Mouse (Mus musculus) layer of hippocampus, adult 6 months (tissue): Measurements from ENCODE around the gene Tnfaip8l2. TPM values are rescaled to one million over a fixed set of nuclear protein-coding genes. Genes with fewer than 3 reads are reported as not detected.

ENCODE experiments used
- long read RNA-seq, 2 experiments: library from polyadenylated mRNA; unstranded; transcript quantifications; one replicate each; pipeline ENCODE4 v2.0.0; 2019 to 2020
- microRNA-seq: library from miRNA; unstranded; fragments of <30 nt; microRNA quantifications from one replicate; pipeline ENCODE4 v1.2.0, GENCODE M21; 2020
- polyA plus RNA-seq: library from polyadenylated mRNA; unstranded; fragments of <200 nt; fragmentation: Nextera tagmentation; gene quantifications from 2 replicates; pipeline ENCODE4 v1.2.3, GENCODE M21; 2021

Tnfaip8l2 gene
- 2.6 and 3.7 TPM in 2 replicates for polyA plus RNA-seq
- long read RNA-seq, experiment 1, partial matches to known transcripts, result 0 of 2 reads
- long read RNA-seq, experiment 1, other reads (novel, unspliced or antisense), result 0 of 2 reads
- long read RNA-seq, experiment 2, partial matches to known transcripts, result 0 of 3 reads
- long read RNA-seq, experiment 2, other reads (novel, unspliced or antisense), result 1 of 3 reads

GRCm38 (mm10) chr3:95141952-95142616, at the start of gene Tnfaip8l2:
Tnfaip8l2 (minus strand) TSS chr3:95142360.

GRCm38 (mm10) chr3:95159987-95160963, 18.1 kb upstream of the Tnfaip8l2 start, which contains the start of gene Sema6c:
Sema6c (plus strand) TSS chr3:95160457.

GRCm38 (mm10) chr3:95133680-95134101, 8.5 kb downstream of the Tnfaip8l2 start, which contains the start of the genes Scnm1 and Lysmd1:
Scnm1 (minus strand) TSS chr3:95134011.
Lysmd1 (plus strand) TSS chr3:95134088.

GRCm38 (mm10) chr3:95124246-95124645, 17.9 kb downstream of the Tnfaip8l2 start, which contains the start of gene Tmod4:
Tmod4 (plus strand) TSS chr3:95124476.

GRCm38 (mm10) chr3:95110911-95111726, 31.0 kb downstream of the Tnfaip8l2 start, which contains the start of gene Vps72:
Vps72 (plus strand) TSS chr3:95111022.

GRCm38 (mm10) chr3:95106338-95107117, 35.6 kb downstream of the Tnfaip8l2 start, which contains the start of gene Pip5k1a:
Pip5k1a (minus strand) TSS chr3:95106930.

Small RNA genes within 50 kb of the gene (microRNA-seq; reads per million reads assigned to microRNA genes)
- not detected for gene Mir8099-1

Other genes with a start within 250 kb of the Tnfaip8l2 start
- 36.6 and 38.5 TPM in 2 replicates for gene Selenbp1, start 209.3 kb downstream of the Tnfaip8l2 start, polyA plus RNA-seq
- 2.5 and 2.6 TPM in 2 replicates for gene Rfx5, start 188.3 kb downstream of the Tnfaip8l2 start, polyA plus RNA-seq
- gene Pi4kb, start 167.6 kb downstream of the Tnfaip8l2 start, polyA plus RNA-seq, result 9.2 and 10.6 TPM in 2 replicates
- gene Zfp687, start 126.9 kb downstream of the Tnfaip8l2 start, polyA plus RNA-seq, result 4.8 and 5.7 TPM in 2 replicates
- gene Psmd4, start 99.7 kb downstream of the Tnfaip8l2 start, polyA plus RNA-seq, result 232 and 236 TPM in 2 replicates
- gene Pip5k1a, start 35.4 kb downstream of the Tnfaip8l2 start, polyA plus RNA-seq, result 11.3 and 13.1 TPM in 2 replicates
- gene Vps72, start 31.3 kb downstream of the Tnfaip8l2 start, polyA plus RNA-seq, result 42.0 and 50.9 TPM in 2 replicates
- 0.41 and 0.44 TPM in 2 replicates for gene Tmod4, start 17.9 kb downstream of the Tnfaip8l2 start, polyA plus RNA-seq
- gene Scnm1, start 8.3 kb downstream of the Tnfaip8l2 start, polyA plus RNA-seq, result 58.4 and 58.8 TPM in 2 replicates
- gene Lysmd1, start 8.3 kb downstream of the Tnfaip8l2 start, polyA plus RNA-seq, result 9.2 and 11.4 TPM in 2 replicates
- gene Sema6c, start 18.1 kb upstream of the Tnfaip8l2 start, polyA plus RNA-seq, result 1.2 and 2.4 TPM in 2 replicates
- 0.60 and 0.73 TPM in 2 replicates for gene Gabpb2, start 75.6 kb upstream of the Tnfaip8l2 start, polyA plus RNA-seq
- 66.2 and 87.2 TPM in 2 replicates for gene Cdc42se1, start 86.4 kb upstream of the Tnfaip8l2 start, polyA plus RNA-seq
- 286 and 302 TPM in 2 replicates for gene Mllt11, start 89.8 kb upstream of the Tnfaip8l2 start, polyA plus RNA-seq
- 0.06 and 0.23 TPM in 2 replicates for gene Gm128, start 99.2 kb upstream of the Tnfaip8l2 start, polyA plus RNA-seq
- gene Bnipl, start 108.8 kb upstream of the Tnfaip8l2 start, polyA plus RNA-seq, result not detected in 2 replicates
- gene Mindy1, start 139.0 kb upstream of the Tnfaip8l2 start, polyA plus RNA-seq, result 19.7 and 19.9 TPM in 2 replicates
- 12.4 and 16.6 TPM in 2 replicates for gene Prune1, start 139.7 kb upstream of the Tnfaip8l2 start, polyA plus RNA-seq
- 0.15 and 0.19 TPM in 2 replicates for gene Anxa9, start 164.8 kb upstream of the Tnfaip8l2 start, polyA plus RNA-seq
- gene Cers2, start 172.4 kb upstream of the Tnfaip8l2 start, polyA plus RNA-seq, result 45.4 and 46.9 TPM in 2 replicates
- 7.9 and 9.7 TPM in 2 replicates for gene Setdb1, start 214.8 kb upstream of the Tnfaip8l2 start, polyA plus RNA-seq